Comparison of ENCODE assay signal across 7 mouse cellular contexts in genomic region chr15:36873058-36873883, GRCm38 (mm10).
DNase-seq lines count a peak whose midpoint lies in the region; TF ChIP-seq lines count a peak whose summit lies in the region.

No protein-coding gene starts in this region.

- peak overlapping the region; percentile 64 for H3K27ac ChIP-seq in heart, adult 2 months

- TF ChIP-seq POLR2A in heart, adult 2 months (IDR thresholded peaks at IDR 0.05; ENCODE audit: insufficient read depth, low read depth, low read length) = no peak

- H3K36me3 ChIP-seq in heart, adult 2 months (ENCODE audit: control insufficient read depth, insufficient read depth, low read length) = no peaks in the 10 kb centered on the region; the same call in 1 of the 2 replicates

- H3K4me1 ChIP-seq in heart, adult 2 months (ENCODE audit: control insufficient read depth, insufficient read depth, low read length) = peaks cover 4% of the 10 kb centered on the region

- WGBS in heart, adult 2 months = 9% methylated on average over 10 of the region's 10 CpGs

- H3K27me3 ChIP-seq in heart, adult 2 months (ENCODE audit: control insufficient read depth, insufficient read depth, low read length) = no peaks in the 10 kb centered on the region

- 0 out of 2 replicates have a peak, but pooled peaks have one; percentile 18 for TF ChIP-seq EP300 in heart, adult 2 months (IDR thresholded peaks at IDR 0.05; ENCODE audit: insufficient read depth, low read depth, low read length)

- H3K79me2 ChIP-seq in heart, adult 2 months (replicated peaks; ENCODE audit: control insufficient read depth, insufficient read depth, low read length) = no peaks in the 10 kb centered on the region

- TF ChIP-seq CTCF in heart, adult 2 months (IDR thresholded peaks at IDR 0.05) = no peak

- intact Hi-C loops in heart, adult 2 months (cut with DNase I) = loop anchor here (5.0 kb wide), 1 partner anchor 64 kb away; no protein-coding TSS in a partner anchor

- no peak overlapping the region for H3K9ac ChIP-seq in heart, adult 2 months (ENCODE audit: low read depth, low read length)

- DNase-seq in adrenal gland, postnatal 25 days = peak; percentile 63
- DNase-seq in embryo, embryonic 11 days = peak; percentile 77
- DNase-seq in heart, adult 2 months = peak; percentile 60 to 75
- peak; percentile 92 for DNase-seq in kidney, adult 11 months
- DNase-seq in lung, adult 18-20 months = peak; percentile 86 to 90
- peak; percentile 71 for DNase-seq in ovary, postnatal 36 days (ENCODE audit: low spot score)
- no peak for DNase-seq in left cerebral cortex, adult 11 months (ENCODE audit: low spot score)

- no peak overlapping the region for H3K4me3 ChIP-seq in heart, adult 2 months
